In genomic region chr16:15339051-15339450, GRCm38 (mm10) we compare ENCODE assay signal across 18 mouse cellular contexts. TPM values are rescaled to one million over a fixed set of nuclear protein-coding genes. Genes with fewer than 3 reads are reported as not detected.
DNase-seq lines count a peak whose midpoint lies in the region; ATAC-seq lines count a peak whose summit lies in the region.
"Had no signal": no experiment of that assay in that cellular context is flagged by ENCODE, and none has a peak within 500 bp of the region (broad histone marks: within the 10 kb centered on the region; RNA-seq: fewer than 3 reads in every experiment).

No protein-coding gene starts in this region.

- H3K4me3 ChIP-seq in intestine, embryonic 14.5 days (ENCODE audit: low read depth, low read length), result no peak overlapping the region
- H3K4me3 ChIP-seq in intestine, embryonic 16.5 days (ENCODE audit: low read length), result no peak overlapping the region
- H3K4me3 ChIP-seq in heart, embryonic 10.5 days, result no peak overlapping the region
- H3K4me3 ChIP-seq: liver, embryonic 15.5 days had no signal

- no peaks in the 10 kb centered on the region for H3K4me1 ChIP-seq in intestine, embryonic 14.5 days (replicated peaks; ENCODE audit: control insufficient read depth, insufficient read depth, low read length)
- no peaks in the 10 kb centered on the region for H3K4me1 ChIP-seq in intestine, embryonic 16.5 days (ENCODE audit: control insufficient read depth, insufficient read depth, low read length)
- no peaks in the 10 kb centered on the region for H3K4me1 ChIP-seq in heart, embryonic 10.5 days
- H3K4me1 ChIP-seq: liver, embryonic 15.5 days had no signal

- no peak overlapping the region for H3K9ac ChIP-seq in intestine, embryonic 14.5 days (ENCODE audit: low read length)
- no peak overlapping the region for H3K9ac ChIP-seq in intestine, embryonic 16.5 days (ENCODE audit: low read depth, low read length)
- H3K9ac ChIP-seq: liver, embryonic 15.5 days had no signal

- H3K36me3 ChIP-seq in intestine, embryonic 14.5 days (ENCODE audit: control insufficient read depth, insufficient read depth, low read length), result no peaks in the 10 kb centered on the region
- H3K36me3 ChIP-seq in intestine, embryonic 16.5 days (ENCODE audit: control insufficient read depth, insufficient read depth, low read length), result no peaks in the 10 kb centered on the region
- H3K36me3 ChIP-seq in heart, embryonic 10.5 days, result no peaks in the 10 kb centered on the region
- H3K36me3 ChIP-seq: liver, embryonic 15.5 days had no signal

- peak; percentile 11 to 33 for DNase-seq in adrenal gland, adult (ENCODE audit: inconsistent age in 2 of 2, low spot score in 1 of 2)
- no peak for DNase-seq in adrenal gland, postnatal 4 days (ENCODE audit: low spot score in 2 of 2)
- DNase-seq in intestine, embryonic 14.5 days (ENCODE audit: low spot score), result peak; percentile 6
- DNase-seq in right cerebral cortex, adult 18-20 months, result peak; percentile 44
- DNase-seq in right cerebral cortex, postnatal 25 days, result no peak
- DNase-seq in telencephalon, adult 2 months (ENCODE audit: low read depth, low spot score), result peak; percentile 28
- DNase-seq in heart, embryonic 10.5 days (ENCODE audit: low spot score), result no peak
- DNase-seq: adrenal gland, postnatal 36 days; cerebellum, adult 18-20 months; thymus, adult 18-20 months had no signal

- 81% methylated on average over 4 of the region's 4 CpGs for WGBS in intestine, embryonic 14.5 days
- 78% methylated on average over 4 of the region's 4 CpGs for WGBS in intestine, embryonic 16.5 days
- WGBS in heart, embryonic 10.5 days, result 76% methylated on average over 4 of the region's 4 CpGs

- no peak overlapping the region for H3K27ac ChIP-seq in intestine, embryonic 14.5 days (ENCODE audit: low read depth)
- H3K27ac ChIP-seq in intestine, embryonic 16.5 days (ENCODE audit: low read length), result no peak overlapping the region
- H3K27ac ChIP-seq in heart, embryonic 10.5 days, result no peak overlapping the region
- H3K27ac ChIP-seq: liver, embryonic 15.5 days had no signal

- H3K4me2 ChIP-seq in intestine, embryonic 14.5 days (ENCODE audit: low read length), result no peak overlapping the region
- H3K4me2 ChIP-seq in intestine, embryonic 16.5 days (ENCODE audit: low read depth, low read length), result no peak overlapping the region
- H3K4me2 ChIP-seq: liver, embryonic 15.5 days had no signal

- H3K9me3 ChIP-seq in intestine, embryonic 14.5 days (ENCODE audit: control insufficient read depth, low read length), result no peaks in the 10 kb centered on the region
- H3K9me3 ChIP-seq in intestine, embryonic 16.5 days (ENCODE audit: control insufficient read depth, low read length), result no peaks in the 10 kb centered on the region
- no peaks in the 10 kb centered on the region for H3K9me3 ChIP-seq in heart, embryonic 10.5 days
- H3K9me3 ChIP-seq: liver, embryonic 15.5 days had no signal

- H3K27me3 ChIP-seq in intestine, embryonic 14.5 days (replicated peaks; ENCODE audit: control insufficient read depth, insufficient read depth, low read length), result no peaks in the 10 kb centered on the region
- no peaks in the 10 kb centered on the region for H3K27me3 ChIP-seq in intestine, embryonic 16.5 days (replicated peaks; ENCODE audit: control insufficient read depth, insufficient read depth, low read length)
- H3K27me3 ChIP-seq in heart, embryonic 10.5 days (ENCODE audit: insufficient read depth, poor library complexity, severe bottlenecking), result no peaks in the 10 kb centered on the region
- H3K27me3 ChIP-seq: liver, embryonic 15.5 days had no signal

- ATAC-seq in intestine, embryonic 14.5 days (replicated peaks; ENCODE audit: low FRiP score, low TSS enrichment, low read depth), result no peak
- ATAC-seq in intestine, embryonic 16.5 days, result no peak
- ATAC-seq: hindbrain, embryonic 16.5 days had no signal

RNA-seq across cellular contexts. Expression of gene Gm21897, which starts 21.8 kb away (rescaled TPM):
- not detected for total RNA-seq in adrenal gland, postnatal 4 days (2021)
- not detected in 2 replicates for polyA plus RNA-seq in intestine, embryonic 14.5 days (2014; fragmentation: Nextera tagmentation; extraction: Ambion mirVana)
- polyA plus RNA-seq in intestine, embryonic 16.5 days (2015; fragmentation: Nextera tagmentation; extraction: Ambion mirVana), result not detected in 2 replicates
- polyA plus RNA-seq in heart, embryonic 10.5 days (2016; fragmentation: Nextera tagmentation; extraction: Ambion mirVana), result not detected in 2 replicates
- total RNA-seq: adrenal gland, postnatal 36 days; gastrocnemius, postnatal 4 days; layer of hippocampus, adult 8-10 months had no signal
- polyA plus RNA-seq: heart, embryonic 16.5 days; hindbrain, embryonic 16.5 days; limb, embryonic 11.5 days; liver, embryonic 15.5 days; neural tube, embryonic 11.5 days had no signal

Comparison
In these comparisons a context has a peak if more than half of its experiments do, and no peak if none do; other contexts are left out.
1. DNase-seq: peak in adrenal gland, adult (2 of 2), intestine, embryonic 14.5 days (single experiment), right cerebral cortex, adult 18-20 months (single experiment) and telencephalon, adult 2 months (single experiment); none in adrenal gland, postnatal 4 days (0 of 2), right cerebral cortex, postnatal 25 days (single experiment) and heart, embryonic 10.5 days (single experiment).